ENCODE assay signal across 12 mouse cellular contexts in genomic region chr13:34146916-34147315, GRCm38 (mm10). TPM values are rescaled to one million over a fixed set of nuclear protein-coding genes. Genes with fewer than 3 reads are reported as not detected.
DNase-seq lines count a peak whose midpoint lies in the region; ATAC-seq and TF ChIP-seq lines count a peak whose summit lies in the region.
"Had no signal": no experiment of that assay in that cellular context is flagged by ENCODE, and none has a peak within 500 bp of the region (broad histone marks: within the 10 kb centered on the region; RNA-seq: fewer than 3 reads in every experiment).

No protein-coding gene starts in this region.

- TF ChIP-seq POLR2A in thymus, adult 2 months (IDR thresholded peaks at IDR 0.05; ENCODE audit: control insufficient read depth, extremely low read depth, insufficient read depth, low read length, poor library complexity) = no peak

- no peaks in the 10 kb centered on the region for H3K9me3 ChIP-seq in kidney, postnatal 0 days (replicated peaks; ENCODE audit: low read length)
- H3K9me3 ChIP-seq in kidney, embryonic 14.5 days (ENCODE audit: control insufficient read depth, low read length) = no peaks in the 10 kb centered on the region
- H3K9me3 ChIP-seq in embryonic facial prominence, embryonic 10.5 days = no peaks in the 10 kb centered on the region
- H3K9me3 ChIP-seq: heart, embryonic 10.5 days had no signal

- ATAC-seq in kidney, postnatal 0 days (replicated peaks; ENCODE audit: low FRiP score, low read depth) = no peak
- ATAC-seq in kidney, embryonic 14.5 days (ENCODE audit: low FRiP score, low TSS enrichment) = no peak

- TF ChIP-seq CTCF in kidney, postnatal 0 days (IDR thresholded peaks at IDR 0.05; ENCODE audit: low read depth) = peak; percentile 39; the same call in 1 of the 2 replicates
- no peak for TF ChIP-seq CTCF in thymus, adult 2 months (IDR thresholded peaks at IDR 0.05; ENCODE audit: borderline replicate concordance, control insufficient read depth, extremely low read depth, insufficient read depth, low read length, poor library complexity)

- H3K27ac ChIP-seq in kidney, postnatal 0 days = no peak overlapping the region
- no peak overlapping the region for H3K27ac ChIP-seq in kidney, embryonic 14.5 days (ENCODE audit: low read depth, low read length)
- no peak overlapping the region for H3K27ac ChIP-seq in thymus, adult 2 months (ENCODE audit: control insufficient read depth, insufficient read depth, low read length)
- 0 out of 2 replicates have a peak overlapping the region, but pooled peaks have one; percentile 5 for H3K27ac ChIP-seq in embryonic facial prominence, embryonic 10.5 days (replicated peaks)
- H3K27ac ChIP-seq: heart, embryonic 10.5 days had no signal

- DNase-seq in kidney, postnatal 0 days (ENCODE audit: low spot score) = no peak
- peak; percentile 15 for DNase-seq in thymus, postnatal 25 days
- no peak for DNase-seq in thymus, adult 2 months
- DNase-seq in embryonic facial prominence, embryonic 10.5 days (ENCODE audit: low spot score) = no peak
- DNase-seq in thymus, postnatal 4 days = peak; percentile 21
- no peak for DNase-seq in urinary bladder, adult 2 months (ENCODE audit: low spot score)
- DNase-seq in right cerebral cortex, adult 18-20 months = no peak
- DNase-seq: adrenal gland, adult 8-10 months; left cerebral cortex, postnatal 4 days; lung, adult 2 months had no signal

- H3K36me3 ChIP-seq in kidney, postnatal 0 days (ENCODE audit: insufficient read depth, low read length) = no peaks in the 10 kb centered on the region
- no peaks in the 10 kb centered on the region for H3K36me3 ChIP-seq in kidney, embryonic 14.5 days (ENCODE audit: control insufficient read depth, insufficient read depth, low read length)
- H3K36me3 ChIP-seq in thymus, adult 2 months (ENCODE audit: control insufficient read depth, insufficient read depth, low read length) = no peaks in the 10 kb centered on the region
- no peaks in the 10 kb centered on the region for H3K36me3 ChIP-seq in embryonic facial prominence, embryonic 10.5 days (replicated peaks)
- H3K36me3 ChIP-seq: heart, embryonic 10.5 days had no signal

- no peak overlapping the region for H3K4me3 ChIP-seq in kidney, postnatal 0 days (replicated peaks; ENCODE audit: low read depth, low read length)
- H3K4me3 ChIP-seq in kidney, embryonic 14.5 days (ENCODE audit: low read length) = no peak overlapping the region
- no peak overlapping the region for H3K4me3 ChIP-seq in thymus, adult 2 months (ENCODE audit: control insufficient read depth, insufficient read depth, low read length)
- H3K4me3 ChIP-seq in embryonic facial prominence, embryonic 10.5 days = no peak overlapping the region
- H3K4me3 ChIP-seq: heart, embryonic 10.5 days had no signal

- H3K4me2 ChIP-seq in kidney, postnatal 0 days (ENCODE audit: low read length) = no peak overlapping the region
- no peak overlapping the region for H3K4me2 ChIP-seq in kidney, embryonic 14.5 days (replicated peaks; ENCODE audit: low read depth, low read length)

- H3K27me3 ChIP-seq in kidney, postnatal 0 days (ENCODE audit: insufficient read depth, low read length) = no peaks in the 10 kb centered on the region
- H3K27me3 ChIP-seq in kidney, embryonic 14.5 days (ENCODE audit: control insufficient read depth, insufficient read depth, low read length) = no peaks in the 10 kb centered on the region
- no peaks in the 10 kb centered on the region for H3K27me3 ChIP-seq in thymus, adult 2 months (ENCODE audit: control insufficient read depth, insufficient read depth, low read length)
- no peaks in the 10 kb centered on the region for H3K27me3 ChIP-seq in embryonic facial prominence, embryonic 10.5 days (replicated peaks; ENCODE audit: low read depth, poor library complexity, severe bottlenecking)

- H3K9ac ChIP-seq in kidney, postnatal 0 days (ENCODE audit: low read depth, low read length) = no peak overlapping the region
- no peak overlapping the region for H3K9ac ChIP-seq in kidney, embryonic 14.5 days (ENCODE audit: low read depth, low read length)

- WGBS in kidney, postnatal 0 days = 69% methylated on average over 3 of the region's 3 CpGs
- 72% methylated on average over 3 of the region's 3 CpGs for WGBS in kidney, embryonic 14.5 days
- 64% methylated on average over 3 of the region's 3 CpGs for WGBS in thymus, adult 2 months
- WGBS in embryonic facial prominence, embryonic 10.5 days = 61% methylated on average over 3 of the region's 3 CpGs

- H3K4me1 ChIP-seq in kidney, postnatal 0 days (replicated peaks; ENCODE audit: insufficient read depth, low read length) = no peaks in the 10 kb centered on the region
- H3K4me1 ChIP-seq in kidney, embryonic 14.5 days (ENCODE audit: control insufficient read depth, insufficient read depth, low read length) = peaks cover 8% of the 10 kb centered on the region; the same call in 1 of the 2 replicates
- peaks cover 10% of the 10 kb centered on the region for H3K4me1 ChIP-seq in thymus, adult 2 months (replicated peaks; ENCODE audit: control insufficient read depth, insufficient read depth, low read length)
- H3K4me1 ChIP-seq in embryonic facial prominence, embryonic 10.5 days = peaks cover 42% of the 10 kb centered on the region

RNA-seq across cellular contexts. Expression of gene Psmg4, which starts 15.8 kb away (rescaled TPM):
- polyA plus RNA-seq in kidney, postnatal 0 days (2015; fragmentation: Nextera tagmentation; extraction: Ambion mirVana) = 110 and 117 TPM in 2 replicates
- polyA plus RNA-seq in kidney, embryonic 14.5 days (2014; fragmentation: Nextera tagmentation; extraction: Ambion mirVana) = 84.6 and 100 TPM in 2 replicates
- 257 and 275 TPM in 2 replicates for polyA plus RNA-seq in thymus, adult 2 months (2012; rRNA removed)
- polyA plus RNA-seq in embryonic facial prominence, embryonic 10.5 days (2016; fragmentation: Nextera tagmentation; extraction: Ambion mirVana) = 97.9 and 99.9 TPM in 2 replicates
- 61.5 and 69.2 TPM in 2 replicates for polyA plus RNA-seq in urinary bladder, adult 2 months (2012; rRNA removed)

RNA-seq across cellular contexts. Expression of gene Tubb2b, which starts 16.6 kb away (rescaled TPM):
- 24.8 and 28.0 TPM in 2 replicates for polyA plus RNA-seq in kidney, postnatal 0 days (2015; fragmentation: Nextera tagmentation; extraction: Ambion mirVana)
- polyA plus RNA-seq in kidney, embryonic 14.5 days (2014; fragmentation: Nextera tagmentation; extraction: Ambion mirVana) = 17.4 and 23.6 TPM in 2 replicates
- 217 and 264 TPM in 2 replicates for polyA plus RNA-seq in thymus, adult 2 months (2012; rRNA removed)
- 65.5 and 73.2 TPM in 2 replicates for polyA plus RNA-seq in embryonic facial prominence, embryonic 10.5 days (2016; fragmentation: Nextera tagmentation; extraction: Ambion mirVana)
- 8.7 and 13.3 TPM in 2 replicates for polyA plus RNA-seq in urinary bladder, adult 2 months (2012; rRNA removed)

Comparison
In these comparisons a context has a peak if more than half of its experiments do, and no peak if none do; other contexts are left out.
1. DNase-seq: peak in thymus, postnatal 25 days (single experiment) and thymus, postnatal 4 days (single experiment); none in kidney, postnatal 0 days (single experiment), thymus, adult 2 months (single experiment), embryonic facial prominence, embryonic 10.5 days (single experiment), urinary bladder, adult 2 months (single experiment) and right cerebral cortex, adult 18-20 months (single experiment).